Mouse (Mus musculus) erythroblast, embryonic 14.5 days (primary cell): ENCODE measurements at regions not wholly inside any gene's neighbourhood (a gene's known extent, or its start where the extent isn't known, plus 50 kb on each side); places are given as distances from the start of the nearest gene placed in this dataset.

ENCODE experiments used
- H3K27me3 ChIP-seq: 2 replicates; pipeline ENCODE4 v1.6.1; 2012; ENCODE audit warnings: inconsistent platforms; ENCODE audit not compliant: control insufficient read depth
- H3K36me3 ChIP-seq: 2 replicates; pipeline ENCODE4 v1.6.1; 2012; ENCODE audit warnings: mild to moderate bottlenecking, inconsistent platforms; ENCODE audit not compliant: control insufficient read depth
- H3K4me1 ChIP-seq: 2 replicates; pipeline ENCODE4 v1.6.1; 2012; ENCODE audit warnings: inconsistent platforms; ENCODE audit not compliant: control insufficient read depth
- H3K4me3 ChIP-seq: replicated peaks from 2 replicates; pipeline ENCODE3; 2012; ENCODE audit warnings: moderate library complexity, mild to moderate bottlenecking, inconsistent platforms
- H3K9me3 ChIP-seq: 2 replicates; pipeline ENCODE4 v1.6.1; 2012; ENCODE audit warnings: low read length, inconsistent platforms, mixed read lengths; ENCODE audit not compliant: control insufficient read depth
- GATA1 ChIP-seq: IDR thresholded peaks from 2 replicates; pipeline ENCODE4 v1.6.1; 2012; ENCODE audit warnings: low read length, inconsistent platforms, mixed read lengths
- TAL1 ChIP-seq: IDR thresholded peaks from 3 replicates; pipeline ENCODE4 v1.6.1; 2012; ENCODE audit warnings: low read length, inconsistent platforms, mixed read lengths

DNA sequence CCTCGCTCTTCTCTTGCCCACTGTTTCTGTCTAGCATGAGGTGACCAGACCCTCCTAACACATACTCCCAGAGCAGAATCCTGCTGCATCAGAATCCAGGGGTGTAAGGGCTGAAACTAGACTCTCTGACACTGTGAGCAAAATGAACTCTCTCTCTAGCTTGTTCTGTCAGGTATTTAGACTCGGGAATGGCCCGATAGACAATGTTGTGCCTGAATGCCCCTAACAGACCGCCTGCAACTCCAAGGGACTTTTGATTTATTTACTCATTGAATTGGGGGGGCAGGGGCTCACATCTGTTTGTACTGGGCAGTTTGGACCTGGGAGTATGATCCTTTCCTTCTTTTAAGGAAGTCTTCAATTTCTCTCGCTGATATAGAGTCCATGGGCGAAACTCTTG, 469.3 kb upstream of the Trpc7 start:
- Histone ChIP-seq H3K9me3 (peaks cover 20% of the 10 kb centered on the region), H3K4me1 (no peaks in the 10 kb centered on the region), H3K27me3 (no peaks in the 10 kb centered on the region)

DNA sequence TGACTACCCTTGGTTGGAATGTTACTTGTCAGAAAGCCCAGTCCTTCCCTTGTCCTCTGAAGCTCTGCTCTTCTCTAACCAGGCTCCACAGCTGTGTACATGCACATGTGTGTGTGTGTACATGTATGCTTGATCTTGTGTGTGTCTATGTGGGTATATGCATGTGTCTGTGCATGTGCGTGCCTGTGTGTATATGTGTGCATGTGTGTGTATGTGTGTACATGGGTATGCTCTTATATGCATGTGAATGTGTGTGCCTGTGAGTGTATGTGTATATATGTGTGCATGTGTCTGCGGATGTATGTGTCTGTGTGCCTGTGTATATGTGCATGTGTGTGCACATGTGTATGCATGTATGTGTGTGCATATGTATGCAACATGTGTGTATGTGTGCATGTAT, 468.6 kb upstream of the Trpc7 start:
- Histone ChIP-seq H3K4me3 (no peak overlapping the region), H3K27me3 (no peaks in the 10 kb centered on the region), H3K9me3 (peaks cover 18% of the 10 kb centered on the region), H3K36me3 (no peaks in the 10 kb centered on the region), H3K4me1 (no peaks in the 10 kb centered on the region)
- TF ChIP-seq GATA1 (no peak), TAL1 (no peak)

More for the DNA sequence above, 469.3 kb upstream of the Trpc7 start:
- Histone ChIP-seq H3K36me3 (no peaks in the 10 kb centered on the region), H3K4me3 (no peak overlapping the region)
- TF ChIP-seq GATA1 (no peak), TAL1 (no peak)

DNA sequence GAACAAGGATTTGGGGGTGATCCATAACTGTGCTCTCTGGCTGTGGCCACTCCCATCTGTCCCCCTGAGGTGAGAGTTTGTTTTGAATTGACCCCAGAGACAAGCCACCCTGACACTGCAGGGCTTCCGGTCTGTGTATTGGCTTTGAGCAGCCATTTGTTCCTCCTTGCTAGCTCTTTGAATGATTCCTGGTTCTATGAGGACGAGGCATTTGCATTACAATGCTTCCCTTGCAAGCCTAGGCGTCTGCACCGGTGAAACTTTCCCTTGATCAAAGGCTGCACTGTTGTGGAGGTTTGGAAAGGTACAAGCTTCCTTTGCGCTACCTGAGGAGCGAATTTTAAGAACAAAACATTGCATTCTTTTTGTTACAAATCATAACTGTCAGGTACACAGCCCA, 466.8 kb upstream of the Trpc7 start:
- Histone ChIP-seq H3K27me3 (no peaks in the 10 kb centered on the region), H3K36me3 (no peaks in the 10 kb centered on the region), H3K4me1 (no peaks in the 10 kb centered on the region), H3K9me3 (peaks cover 15% of the 10 kb centered on the region), H3K4me3 (no peak overlapping the region)
- no peak for TF ChIP-seq GATA1
- no peak for TF ChIP-seq TAL1

DNA sequence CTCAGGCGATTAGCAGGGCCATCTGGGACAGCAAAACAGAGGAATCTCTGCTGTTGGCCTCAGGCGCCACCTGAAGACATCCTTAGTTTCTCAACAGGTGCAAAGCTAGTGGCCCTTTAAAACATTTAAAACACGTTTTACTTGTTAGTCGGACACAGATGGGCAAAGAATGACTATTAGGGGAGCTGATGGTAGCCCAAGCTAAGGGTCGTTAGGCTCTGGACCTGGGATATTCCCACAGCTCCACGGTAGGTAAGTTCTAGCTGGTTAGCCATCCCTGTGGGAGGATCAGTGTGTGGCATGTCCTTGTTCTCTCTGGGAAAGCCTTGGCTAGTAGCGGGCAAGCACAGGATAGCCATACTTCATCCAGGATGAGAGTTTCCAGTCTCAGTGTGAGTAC, 465.5 kb upstream of the Trpc7 start:
- no peaks in the 10 kb centered on the region for H3K4me1 ChIP-seq
- H3K4me3 ChIP-seq = no peak overlapping the region
- H3K9me3 ChIP-seq = peaks cover 12% of the 10 kb centered on the region
- H3K36me3 ChIP-seq = no peaks in the 10 kb centered on the region
- no peaks in the 10 kb centered on the region for H3K27me3 ChIP-seq
- no peak for TF ChIP-seq TAL1
- TF ChIP-seq GATA1 = no peak

DNA sequence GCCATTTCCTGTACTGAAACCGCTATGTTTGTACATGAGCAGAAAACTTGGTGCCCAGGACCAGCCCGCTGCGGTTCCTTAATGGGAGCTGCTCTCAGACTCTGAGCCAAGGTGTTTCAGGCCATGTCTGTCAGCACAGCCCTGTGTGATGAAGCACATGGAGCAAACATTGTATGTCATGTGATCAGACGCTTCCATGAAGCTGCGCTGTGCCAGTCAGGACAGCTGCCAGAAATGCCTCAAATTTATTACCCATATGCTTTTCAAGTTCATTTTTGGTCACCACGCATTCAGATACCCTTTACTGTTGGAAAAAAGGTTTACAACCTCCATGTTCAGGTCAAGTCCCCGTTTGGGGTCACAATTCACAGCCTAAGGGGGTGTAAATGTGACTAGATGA, 458.8 kb upstream of the Trpc7 start:
- Histone ChIP-seq H3K36me3 (no peaks in the 10 kb centered on the region), H3K4me3 (no peak overlapping the region), H3K9me3 (peaks cover 20% of the 10 kb centered on the region), H3K27me3 (no peaks in the 10 kb centered on the region), H3K4me1 (no peaks in the 10 kb centered on the region)
- no peak for TF ChIP-seq GATA1

DNA sequence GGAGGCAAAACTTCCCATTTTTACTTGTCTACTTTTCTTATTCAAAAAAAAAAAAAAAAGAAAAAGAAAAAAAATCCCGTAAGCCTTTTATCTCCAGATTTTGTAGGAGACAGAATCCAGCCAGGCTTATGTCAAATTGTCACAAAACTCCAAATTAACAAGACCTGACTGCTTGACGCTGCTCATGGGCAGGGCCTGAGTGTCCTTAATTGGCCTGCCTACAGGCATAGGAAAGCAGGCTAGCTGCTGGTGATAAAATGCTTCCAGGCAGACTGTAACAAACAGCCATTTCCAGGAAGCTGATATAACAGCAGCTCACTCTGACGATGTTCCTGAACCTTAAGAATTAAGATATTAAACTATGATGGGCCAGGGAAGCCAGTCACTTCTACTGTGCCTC, 458.2 kb upstream of the Trpc7 start:
- no peaks in the 10 kb centered on the region for H3K36me3 ChIP-seq
- no peaks in the 10 kb centered on the region for H3K27me3 ChIP-seq
- H3K9me3 ChIP-seq = peaks cover 22% of the 10 kb centered on the region
- no peaks in the 10 kb centered on the region for H3K4me1 ChIP-seq
- no peak overlapping the region for H3K4me3 ChIP-seq
- no peak for TF ChIP-seq GATA1
- no peak for TF ChIP-seq TAL1

DNA sequence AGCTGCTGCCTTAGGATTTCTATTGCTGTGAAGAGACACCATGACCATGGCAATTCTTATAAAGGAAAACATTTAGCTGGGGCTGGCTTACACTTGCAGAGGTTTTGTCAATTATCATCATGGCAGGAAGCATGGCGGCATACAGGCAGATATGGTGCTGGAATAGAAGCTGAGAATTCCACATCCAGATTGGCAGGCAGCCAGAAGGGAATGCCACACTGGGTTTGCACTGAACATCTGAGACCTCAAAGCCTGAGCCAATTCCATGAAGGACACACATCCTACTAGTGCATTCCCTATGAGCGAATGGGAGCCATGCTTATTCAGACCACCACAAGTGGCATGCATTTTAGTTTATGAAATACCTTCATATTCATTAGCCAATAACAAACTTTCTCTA, 455.0 kb upstream of the Trpc7 start:
- no peaks in the 10 kb centered on the region for H3K36me3 ChIP-seq
- peaks cover 20% of the 10 kb centered on the region for H3K9me3 ChIP-seq
- no peaks in the 10 kb centered on the region for H3K27me3 ChIP-seq
- TF ChIP-seq GATA1 = no peak
- TF ChIP-seq TAL1 = no peak
- H3K4me3 ChIP-seq = no peak overlapping the region
- no peaks in the 10 kb centered on the region for H3K4me1 ChIP-seq

DNA sequence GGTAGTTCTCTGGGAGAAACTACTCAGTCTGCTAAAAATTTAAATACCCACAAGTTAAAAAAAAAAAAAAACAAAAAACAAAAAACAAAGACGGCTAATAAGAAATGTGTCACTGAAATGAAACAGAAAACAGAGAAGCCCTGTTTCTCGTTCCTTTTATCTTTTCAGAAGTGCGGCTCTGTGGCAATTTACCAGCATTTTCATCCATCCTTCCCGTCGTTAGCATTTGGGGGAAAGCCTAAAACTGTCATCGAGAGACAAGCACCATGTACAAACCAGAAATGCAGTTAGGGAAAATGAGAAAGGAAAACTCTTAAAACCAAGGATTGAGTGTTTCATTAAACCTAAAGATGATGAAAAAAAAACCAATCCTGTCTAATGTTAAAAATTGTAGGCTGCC, 442.9 kb upstream of the Trpc7 start:
- Histone ChIP-seq H3K9me3 (peaks cover 20% of the 10 kb centered on the region), H3K4me1 (no peaks in the 10 kb centered on the region), H3K4me3 (no peak overlapping the region), H3K36me3 (no peaks in the 10 kb centered on the region), H3K27me3 (no peaks in the 10 kb centered on the region)
- TF ChIP-seq TAL1 (no peak), GATA1 (no peak)

DNA sequence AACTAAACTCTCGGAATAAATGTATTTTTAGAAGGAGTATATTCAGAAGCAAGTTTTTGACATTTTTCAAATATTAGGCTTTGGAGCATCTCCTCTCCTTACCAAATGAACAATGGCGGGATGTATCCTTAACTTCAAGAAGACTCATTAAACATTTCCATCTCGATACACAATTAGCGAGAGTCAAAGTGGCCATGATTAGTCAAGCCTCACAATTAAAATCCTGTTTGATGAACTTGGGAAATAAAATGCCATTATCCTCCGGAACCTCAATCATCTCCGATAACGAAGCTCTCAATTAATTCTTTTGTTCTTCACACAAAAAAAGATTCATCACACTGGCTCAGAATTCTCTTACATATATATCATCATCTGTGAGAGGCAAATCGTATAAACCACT, 440.8 kb upstream of the Trpc7 start:
- Histone ChIP-seq H3K27me3 (no peaks in the 10 kb centered on the region), H3K36me3 (no peaks in the 10 kb centered on the region), H3K9me3 (peaks cover 32% of the 10 kb centered on the region), H3K4me3 (no peak overlapping the region), H3K4me1 (no peaks in the 10 kb centered on the region)
- no peak for TF ChIP-seq TAL1
- no peak for TF ChIP-seq GATA1

DNA sequence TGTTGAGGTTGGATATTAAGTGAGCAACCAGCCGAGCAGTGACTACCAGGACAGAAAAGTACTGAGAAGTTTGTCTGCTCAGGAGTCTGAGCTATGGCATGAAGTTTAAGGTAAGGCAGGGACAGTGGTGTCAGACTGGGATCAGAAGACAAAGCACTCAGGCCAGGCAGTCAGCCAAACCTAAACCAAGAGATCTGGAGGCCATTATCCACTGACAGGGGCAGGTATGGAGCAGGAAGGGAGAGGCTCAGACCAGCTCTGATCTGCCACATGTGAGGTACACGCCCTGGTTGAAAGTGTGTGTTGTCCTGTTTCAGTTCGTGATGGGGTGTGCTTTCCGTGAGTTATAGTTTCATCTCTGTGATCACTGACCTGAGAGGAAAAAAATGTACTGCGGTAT, 437.2 kb upstream of the Trpc7 start:
- Histone ChIP-seq H3K27me3 (no peaks in the 10 kb centered on the region), H3K36me3 (no peaks in the 10 kb centered on the region), H3K9me3 (peaks cover 35% of the 10 kb centered on the region), H3K4me1 (no peaks in the 10 kb centered on the region), H3K4me3 (no peak overlapping the region)
- no peak for TF ChIP-seq GATA1
- TF ChIP-seq TAL1 = no peak

DNA sequence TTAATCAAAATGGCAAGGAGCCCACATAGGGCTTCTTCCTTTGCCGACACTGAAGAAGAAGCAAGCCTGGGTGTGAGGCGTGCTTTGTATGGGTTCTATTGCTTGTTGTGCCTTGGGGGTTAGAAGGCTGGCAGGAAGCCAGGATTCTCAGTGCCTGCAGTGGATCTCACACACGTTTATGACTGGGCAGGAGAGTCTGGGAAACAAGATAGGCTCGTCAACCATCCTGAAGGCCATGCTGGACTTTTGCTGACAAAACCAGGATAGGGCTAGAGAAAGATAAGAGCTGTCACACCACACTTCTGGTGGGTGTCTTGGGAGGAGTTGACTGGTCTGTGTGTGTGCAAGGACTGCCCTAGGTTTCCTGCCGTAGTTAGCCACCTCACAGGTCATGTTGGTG, 436.1 kb upstream of the Trpc7 start:
- TF ChIP-seq TAL1 = no peak
- TF ChIP-seq GATA1 = no peak
- H3K36me3 ChIP-seq = no peaks in the 10 kb centered on the region
- peaks cover 36% of the 10 kb centered on the region for H3K9me3 ChIP-seq
- H3K4me3 ChIP-seq = no peak overlapping the region
- no peaks in the 10 kb centered on the region for H3K4me1 ChIP-seq
- H3K27me3 ChIP-seq = no peaks in the 10 kb centered on the region
